Mouse (Mus musculus) lung, embryonic 14.5 days (tissue): ENCODE results near the gene Tjap1. TPM values are rescaled to one million over a fixed set of nuclear protein-coding genes. Genes with fewer than 3 reads are reported as not detected.

Experiments used
- ATAC-seq: fragments of 200-750 bp; cut with Nextera tagmentation; 2 replicates; pipeline ENCODE4 v1.8.0; 2017; ENCODE audit warnings: mild to moderate bottlenecking, moderate TSS enrichment, moderate library complexity; ENCODE audit not compliant: insufficient read depth
- DNase-seq: peaks from one replicate; pipeline ENCODE4 v3.0.0-alpha.2; 2015
- H3K27ac ChIP-seq: fragments of 300-500 bp; sonication (generic); 2 replicates; pipeline ENCODE4 v1.5.1; 2014; ENCODE audit warnings: low read depth, mild to moderate bottlenecking, moderate library complexity
- H3K27me3 ChIP-seq: fragments of 300-500 bp; sonication (generic); 2 replicates; pipeline ENCODE4 v1.6.1; 2014; ENCODE audit warnings: low read length, control low read depth; ENCODE audit not compliant: insufficient read depth
- H3K36me3 ChIP-seq: fragments of 300-500 bp; sonication (generic); 2 replicates; pipeline ENCODE4 v1.6.1; 2014; ENCODE audit warnings: control low read depth; ENCODE audit not compliant: insufficient read depth
- H3K4me1 ChIP-seq: fragments of 300-500 bp; sonication (generic); 2 replicates; pipeline ENCODE4 v1.6.1; 2014; ENCODE audit warnings: antibody characterized with exemption, control low read depth; ENCODE audit not compliant: insufficient read depth
- H3K4me2 ChIP-seq: fragments of 300-500 bp; sonication (generic); 2 replicates; pipeline ENCODE4 v1.6.1; 2014; ENCODE audit warnings: mild to moderate bottlenecking
- H3K4me3 ChIP-seq: fragments of 300-500 bp; sonication (generic); 2 replicates; pipeline ENCODE4 v1.5.1; 2014; ENCODE audit warnings: low read depth, low read length
- H3K9ac ChIP-seq: fragments of 300-500 bp; sonication (generic); 2 replicates; pipeline ENCODE4 v1.6.1; 2014
- H3K9me3 ChIP-seq: fragments of 300-500 bp; sonication (generic); 2 replicates; pipeline ENCODE4 v1.6.1; 2016; ENCODE audit warnings: low read depth, low read length, control low read depth
- CTCF ChIP-seq: IDR thresholded peaks from 2 replicates; pipeline ENCODE4 v1.5.1; 2016; ENCODE audit warnings: antibody characterized with exemption, low read depth
- WGBS: fragments of 180-500 bp; shearing (Covaris S2); extraction: QIAGEN DNeasy Blood & Tissue Kit; methylation state at CpG from one replicate; pipeline ENCODE4 v1.1.7; 2014; 5-methylcytosine and 5-hydroxymethylcytosine counted together
- polyA plus RNA-seq: library from polyadenylated mRNA; unstranded; fragments of >200 nt; fragmentation: Nextera tagmentation; extraction: Ambion mirVana; gene quantifications from 2 replicates; pipeline ENCODE4 v1.2.1, GENCODE M21; 2014

Tjap1 gene
- polyA plus RNA-seq, 1 experiment from 2014 or later: 43.2 TPM

DNA sequence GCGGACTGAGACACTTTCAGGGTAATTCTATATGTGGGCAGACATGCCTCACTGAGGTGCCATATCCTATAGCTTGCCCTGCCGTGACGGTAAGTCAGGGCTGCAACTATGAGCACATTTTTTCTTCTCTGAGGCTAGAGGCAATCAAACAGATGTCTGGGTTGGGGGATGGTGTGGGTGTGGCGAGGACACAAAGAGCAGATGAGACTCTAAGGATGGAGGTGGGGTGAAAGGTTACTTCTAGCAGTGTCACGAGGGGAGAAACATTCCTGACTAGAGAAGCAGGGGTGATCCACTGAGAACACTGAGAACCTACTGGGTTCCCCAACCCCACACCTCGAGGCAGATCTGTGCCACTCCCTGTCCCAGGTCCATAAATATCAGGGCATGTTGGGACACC is 15.8 kb downstream of the Tjap1 start:
- H3K9me3 ChIP-seq: no peaks in the 10 kb centered on the region
- H3K4me1 ChIP-seq: no peaks in the 10 kb centered on the region
- TF ChIP-seq CTCF: no peak
- ATAC-seq: no peak
- no peak overlapping the region for H3K4me3 ChIP-seq
- no peak overlapping the region for H3K4me2 ChIP-seq
- peaks cover 92% of the 10 kb centered on the region for H3K36me3 ChIP-seq
- no peak overlapping the region for H3K9ac ChIP-seq
- DNase-seq: no peak
- H3K27me3 ChIP-seq: no peaks in the 10 kb centered on the region
- 51% methylated on average over 6 of the region's 6 CpGs for WGBS
- H3K27ac ChIP-seq: no peak overlapping the region

DNA sequence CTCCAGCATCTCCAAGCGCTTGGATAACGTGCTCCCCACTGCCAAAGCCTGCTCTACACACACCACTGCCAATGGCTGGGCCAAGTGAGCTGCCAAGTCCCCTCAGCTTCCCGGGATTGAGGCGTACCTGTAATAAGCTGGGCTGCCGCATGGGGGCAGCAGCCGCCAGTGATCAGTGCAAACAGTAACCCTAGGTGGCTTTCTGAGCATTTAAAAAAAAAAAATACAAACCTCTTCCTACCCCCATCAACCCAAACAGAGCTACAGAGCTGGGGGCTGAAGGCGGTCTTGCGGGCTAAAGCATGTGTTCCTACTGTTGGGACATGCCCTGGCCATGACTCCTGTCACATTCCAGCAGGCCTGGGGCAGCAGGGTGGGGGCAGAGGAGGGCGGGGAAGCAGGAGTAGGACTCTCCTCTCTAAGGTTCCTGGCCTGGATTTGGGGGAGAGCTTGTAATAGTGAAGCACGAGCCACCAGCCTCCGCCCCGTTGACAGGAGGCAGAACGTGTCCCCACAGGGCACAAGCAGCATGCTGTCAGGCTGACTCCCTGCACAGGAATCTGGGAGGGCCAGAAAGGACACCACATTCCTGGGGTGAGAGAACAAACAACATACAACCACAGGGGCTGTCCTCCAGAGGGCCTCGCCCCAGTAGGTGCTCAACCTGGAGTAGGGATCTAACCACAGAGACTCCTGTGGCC is 16.8 kb downstream of the Tjap1 start:
- peak; percentile 91 for TF ChIP-seq CTCF
- H3K27ac ChIP-seq: no peak overlapping the region
- peaks cover 92% of the 10 kb centered on the region for H3K36me3 ChIP-seq
- H3K9ac ChIP-seq: no peak overlapping the region
- DNase-seq (peak; percentile 89), ATAC-seq (peak; percentile 71)
- H3K4me1 ChIP-seq: no peaks in the 10 kb centered on the region
- 0 out of 2 replicates have a peak overlapping the region, but pooled peaks have one; percentile 15 for H3K4me2 ChIP-seq
- H3K27me3 ChIP-seq: no peaks in the 10 kb centered on the region
- WGBS: 20% methylated on average over 14 of the region's 14 CpGs
- no peak overlapping the region for H3K4me3 ChIP-seq
- no peaks in the 10 kb centered on the region for H3K9me3 ChIP-seq

DNA sequence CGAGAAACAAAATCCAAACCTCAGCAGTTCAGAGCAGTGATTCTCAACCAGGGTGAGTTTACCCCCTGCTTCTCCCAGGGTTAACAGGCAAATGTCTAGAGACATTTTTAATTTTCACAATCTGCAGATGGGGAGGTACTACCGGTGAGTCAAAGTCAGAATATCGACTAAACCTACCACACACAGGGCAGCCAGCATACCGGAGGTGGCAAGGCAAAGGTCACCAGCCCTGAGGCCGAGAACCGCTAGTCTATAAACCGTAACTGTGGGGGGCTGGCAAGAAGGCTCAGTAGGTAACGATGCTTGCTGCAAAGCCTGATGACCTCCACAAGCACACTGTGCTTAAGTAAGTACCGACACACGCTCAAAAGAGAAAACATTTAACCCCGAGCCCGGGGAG is 17.3 kb downstream of the Tjap1 start:
- TF ChIP-seq CTCF: no peak
- no peak overlapping the region for H3K4me3 ChIP-seq
- no peaks in the 10 kb centered on the region for H3K9me3 ChIP-seq
- no peak overlapping the region for H3K9ac ChIP-seq
- WGBS: 85% methylated on average over 12 of the region's 12 CpGs
- no peak overlapping the region for H3K27ac ChIP-seq
- H3K4me2 ChIP-seq: no peak overlapping the region
- DNase-seq (no peak), ATAC-seq (no peak)
- peaks cover 92% of the 10 kb centered on the region for H3K36me3 ChIP-seq
- no peaks in the 10 kb centered on the region for H3K4me1 ChIP-seq
- H3K27me3 ChIP-seq: no peaks in the 10 kb centered on the region

DNA sequence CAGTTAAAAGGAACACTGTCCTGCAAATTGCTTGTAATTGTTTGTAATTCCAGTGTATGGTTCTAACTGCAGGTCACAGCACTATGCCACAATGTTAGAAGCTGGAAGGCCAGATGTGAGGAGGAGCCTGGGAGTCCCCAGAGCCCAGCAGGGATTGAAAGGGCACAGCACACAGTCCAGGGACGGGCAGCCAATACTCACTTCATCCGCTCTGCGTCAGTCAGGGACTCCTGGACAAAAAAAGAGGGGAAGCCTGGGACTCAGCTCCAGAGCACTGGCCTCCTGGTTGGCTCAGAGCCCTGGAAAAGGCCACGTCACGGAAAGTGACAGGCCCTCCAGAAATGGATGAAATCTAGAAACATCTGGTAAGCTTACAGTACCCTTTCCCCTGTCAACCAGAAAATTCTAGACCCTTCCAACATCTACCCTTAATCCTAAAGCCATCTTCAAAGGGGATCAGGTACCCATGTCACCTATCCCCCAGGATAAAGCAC is 20.6 kb downstream of the Tjap1 start:
- DNase-seq: no peak
- WGBS: 89% methylated on average over 5 of the region's 5 CpGs
- Histone ChIP-seq H3K9me3 (no peaks in the 10 kb centered on the region), H3K27me3 (no peaks in the 10 kb centered on the region), H3K27ac (no peak overlapping the region), H3K4me1 (no peaks in the 10 kb centered on the region), H3K4me3 (no peak overlapping the region), H3K9ac (no peak overlapping the region), H3K36me3 (peaks cover 94% of the 10 kb centered on the region), H3K4me2 (no peak overlapping the region)
- TF ChIP-seq CTCF: no peak
- no peak for ATAC-seq

DNA sequence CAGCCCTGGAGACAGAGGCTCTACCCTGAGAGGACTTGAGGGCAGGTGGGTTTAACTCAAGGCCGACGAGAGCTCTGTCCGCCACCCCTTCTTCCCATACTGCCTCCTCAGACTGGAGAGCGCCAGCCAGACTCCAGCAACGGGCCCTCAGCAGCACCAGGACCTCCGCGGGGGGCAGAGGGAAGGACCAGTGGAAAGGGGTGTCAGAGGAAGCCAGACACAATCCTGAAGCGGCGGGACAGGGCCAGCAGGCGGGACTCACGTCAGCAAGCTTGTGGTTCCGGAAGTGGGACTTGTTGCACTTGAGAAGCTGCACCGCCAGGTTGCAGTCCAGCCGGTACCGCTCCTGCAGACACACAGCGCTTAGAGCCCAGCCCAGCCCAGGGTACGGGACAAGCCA is 23.2 kb downstream of the Tjap1 start:
- H3K27me3 ChIP-seq: peaks cover 9% of the 10 kb centered on the region
- no peak overlapping the region for H3K27ac ChIP-seq
- no peak overlapping the region for H3K9ac ChIP-seq
- WGBS: 91% methylated on average over 16 of the region's 17 CpGs
- H3K9me3 ChIP-seq: 0 out of 2 replicates have a peak, but pooled peaks cover 3% of the 10 kb centered on the region
- no peak overlapping the region for H3K4me2 ChIP-seq
- H3K36me3 ChIP-seq: peaks cover 79% of the 10 kb centered on the region
- no peak for TF ChIP-seq CTCF
- no peak for ATAC-seq
- no peak for DNase-seq
- H3K4me3 ChIP-seq: no peak overlapping the region
- H3K4me1 ChIP-seq: no peaks in the 10 kb centered on the region

DNA sequence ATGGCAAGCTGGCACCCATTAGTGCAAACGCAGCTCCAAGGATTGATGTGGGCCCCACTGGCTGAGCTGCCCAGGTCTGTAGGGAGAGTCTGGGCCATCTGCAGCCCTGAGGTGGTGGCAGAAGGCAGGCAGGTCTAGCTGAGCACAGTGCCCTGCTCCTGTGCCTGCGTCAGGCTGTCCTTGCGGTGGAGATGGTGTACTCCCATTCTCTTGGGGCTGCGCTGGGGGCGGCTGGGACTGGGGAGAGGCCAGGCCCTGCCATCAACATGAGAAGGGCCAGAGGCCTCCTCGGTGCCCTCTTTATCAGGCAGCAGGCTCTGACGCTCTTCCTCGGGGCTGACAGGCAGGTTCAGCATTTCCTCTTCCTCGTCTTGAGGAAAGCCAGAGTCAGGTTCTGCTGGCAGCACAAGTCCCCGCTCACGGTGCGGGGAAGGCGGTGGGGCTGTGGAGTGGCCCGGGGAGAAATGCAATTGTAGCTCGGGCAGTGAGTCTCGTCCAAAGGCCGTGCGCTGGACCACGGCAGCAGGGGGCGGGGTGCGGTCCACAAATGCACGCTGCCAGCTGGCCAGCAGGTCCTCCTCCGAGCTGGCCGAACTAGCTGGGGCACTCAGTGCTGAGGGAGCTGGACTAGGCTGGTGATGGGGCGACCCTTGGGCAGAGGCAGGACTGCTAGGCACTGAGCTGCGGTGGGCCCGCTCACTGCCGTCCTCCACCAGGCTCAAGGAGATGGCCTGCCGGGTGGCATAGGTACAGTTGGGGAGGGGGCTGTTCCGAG is 24.4 kb downstream of the Tjap1 start:
- no peaks in the 10 kb centered on the region for H3K4me1 ChIP-seq
- H3K36me3 ChIP-seq: peaks cover 67% of the 10 kb centered on the region
- no peak for TF ChIP-seq CTCF
- H3K9ac ChIP-seq: no peak overlapping the region
- WGBS: 87% methylated on average over 30 of the region's 30 CpGs
- no peak overlapping the region for H3K4me3 ChIP-seq
- no peak overlapping the region for H3K4me2 ChIP-seq
- H3K27ac ChIP-seq: no peak overlapping the region
- 0 out of 2 replicates have a peak, but pooled peaks cover 3% of the 10 kb centered on the region for H3K9me3 ChIP-seq
- ATAC-seq (no peak), DNase-seq (no peak)
- H3K27me3 ChIP-seq: peaks cover 18% of the 10 kb centered on the region

DNA sequence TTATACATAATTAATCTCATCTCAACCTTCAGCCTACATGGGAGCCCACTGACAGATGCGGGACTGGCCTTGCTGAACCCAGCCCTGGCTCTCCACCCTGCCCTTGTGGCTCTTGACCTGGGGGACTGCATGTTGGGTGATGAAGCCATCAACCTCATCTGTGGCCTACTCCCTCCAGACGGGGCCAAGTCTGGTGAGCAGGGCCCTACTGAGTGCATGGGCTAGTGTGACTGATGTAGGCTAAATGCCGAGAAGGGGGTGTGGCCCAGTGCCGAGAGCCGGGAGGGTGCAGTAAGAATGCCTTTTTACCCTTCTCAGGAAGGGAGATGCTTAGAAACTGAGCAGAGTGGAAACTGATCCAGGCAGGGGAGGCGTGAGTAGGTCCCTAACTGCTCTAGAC is 27.7 kb downstream of the Tjap1 start:
- no peak overlapping the region for H3K9ac ChIP-seq
- DNase-seq: no peak
- no peaks in the 10 kb centered on the region for H3K4me1 ChIP-seq
- H3K27me3 ChIP-seq: peaks cover 18% of the 10 kb centered on the region
- 27% methylated on average over 6 of the region's 6 CpGs for WGBS
- H3K4me3 ChIP-seq: no peak overlapping the region
- peaks cover 56% of the 10 kb centered on the region for H3K36me3 ChIP-seq
- ATAC-seq: no peak
- H3K27ac ChIP-seq: no peak overlapping the region
- H3K9me3 ChIP-seq: 0 out of 2 replicates have a peak, but pooled peaks cover 3% of the 10 kb centered on the region
- no peak overlapping the region for H3K4me2 ChIP-seq
- TF ChIP-seq CTCF: no peak
